Mouse (Mus musculus): ENCODE results near the gene Gm42417.

- TF ChIP-seq POLR2A (IDR thresholded peaks at IDR 0.05; ENCODE audit: insufficient read depth, low read length): no peak
- TF ChIP-seq EP300 (IDR thresholded peaks at IDR 0.05; ENCODE audit: insufficient read depth, low read depth, low read length): no peak
These were observed 42.5 kb downstream of the Gm42417 start for GRCm38 (mm10) chr1:36496719-36497118.
